Mouse (Mus musculus) splenic B cell, adult 2 months (primary cell): ENCODE measurements around the gene Myo3b.
"Not testable (repeated sequence)": the region's sequence is repeated elsewhere in the genome, so short reads cannot be mapped to it uniquely, and the experiment has no call there.

Experiments
- DNase-seq: peaks from one replicate; pipeline ENCODE4 v3.0.0-alpha.2; 2011; ENCODE audit warnings: low read depth, low spot score
- H3K27me3 ChIP-seq: 2 replicates; pipeline ENCODE4 v1.6.1; 2012; ENCODE audit warnings: mild to moderate bottlenecking, low read length, moderate library complexity, mixed read lengths; ENCODE audit not compliant: control insufficient read depth, poor library complexity, insufficient read depth, severe bottlenecking
- H3K36me3 ChIP-seq: 2 replicates; pipeline ENCODE4 v1.6.1; 2012; ENCODE audit warnings: mild to moderate bottlenecking, low read length, moderate library complexity, mixed read lengths; ENCODE audit not compliant: control insufficient read depth, poor library complexity, insufficient read depth, severe bottlenecking

Myo3b gene

DNA sequence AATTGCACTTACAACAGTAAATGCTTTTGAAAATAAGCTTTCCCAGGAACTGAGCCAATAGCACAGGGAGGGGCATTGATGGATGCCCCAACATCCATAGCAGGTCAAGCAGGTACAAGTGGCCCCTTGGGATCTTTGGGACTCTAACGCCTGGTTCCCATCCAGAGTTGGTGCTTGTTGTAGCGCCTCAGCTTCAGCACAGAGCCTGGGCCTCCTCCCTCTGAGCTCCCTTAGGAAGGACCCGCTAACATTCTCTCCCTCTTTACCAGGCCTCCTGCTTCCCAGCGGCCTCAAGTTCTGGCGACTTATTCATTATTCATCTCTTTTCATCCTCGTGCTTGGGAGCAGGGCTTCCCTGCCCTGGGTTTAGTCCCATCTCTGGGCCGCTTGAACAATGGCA lies at the start of gene Myo3b:
TSS of gene Myo3b (plus strand) at position 375 of the 400 bp plus-strand sequence.
- Histone ChIP-seq H3K27me3 (no peaks in the 10 kb centered on the region), H3K36me3 (no peaks in the 10 kb centered on the region)
- DNase-seq = no peak

DNA sequence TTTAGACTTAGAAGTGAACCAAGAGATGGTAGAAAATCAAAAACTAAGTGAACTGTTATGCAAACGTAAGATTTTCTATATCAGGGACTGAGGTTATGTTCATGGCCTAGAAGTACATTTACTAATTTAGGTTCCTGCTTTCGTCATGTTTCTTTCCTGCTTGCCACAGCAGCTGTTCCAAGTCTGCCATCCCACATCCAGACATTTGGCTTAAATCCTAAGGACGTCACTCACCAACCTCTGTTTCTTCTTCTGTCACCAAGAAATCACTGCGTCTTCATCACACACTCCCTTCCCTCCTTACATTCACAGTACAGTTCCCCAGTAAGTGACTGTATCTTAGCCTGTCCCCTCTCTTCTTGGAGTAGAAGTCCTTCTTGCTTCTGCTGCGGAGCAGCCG lies 49.7 kb upstream of the Myo3b start:
- H3K27me3 ChIP-seq = no peaks in the 10 kb centered on the region
- no peak for DNase-seq
- peaks cover 9% of the 10 kb centered on the region for H3K36me3 ChIP-seq

DNA sequence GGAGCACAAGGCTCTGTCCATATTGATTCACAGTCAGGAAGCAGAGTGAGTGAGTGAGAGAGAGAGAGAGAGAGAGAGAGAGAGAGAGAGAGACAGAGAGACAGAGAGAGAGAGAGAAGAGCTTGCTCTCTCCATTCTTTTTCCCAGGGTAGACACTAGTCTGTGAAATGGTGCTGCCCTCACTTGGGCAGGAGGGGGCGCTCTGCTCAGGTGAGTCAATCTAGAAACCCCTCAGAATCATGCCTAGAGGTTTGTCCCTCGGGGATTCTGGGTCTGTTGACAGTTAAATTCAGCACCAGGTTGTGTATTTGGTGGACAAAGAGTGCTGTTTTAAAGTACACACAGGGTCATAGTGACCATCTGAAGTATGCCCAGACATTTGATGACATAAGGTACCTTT lies 48.3 kb upstream of the Myo3b start:
- no peaks in the 10 kb centered on the region for H3K27me3 ChIP-seq
- DNase-seq = peak; percentile 30

DNA sequence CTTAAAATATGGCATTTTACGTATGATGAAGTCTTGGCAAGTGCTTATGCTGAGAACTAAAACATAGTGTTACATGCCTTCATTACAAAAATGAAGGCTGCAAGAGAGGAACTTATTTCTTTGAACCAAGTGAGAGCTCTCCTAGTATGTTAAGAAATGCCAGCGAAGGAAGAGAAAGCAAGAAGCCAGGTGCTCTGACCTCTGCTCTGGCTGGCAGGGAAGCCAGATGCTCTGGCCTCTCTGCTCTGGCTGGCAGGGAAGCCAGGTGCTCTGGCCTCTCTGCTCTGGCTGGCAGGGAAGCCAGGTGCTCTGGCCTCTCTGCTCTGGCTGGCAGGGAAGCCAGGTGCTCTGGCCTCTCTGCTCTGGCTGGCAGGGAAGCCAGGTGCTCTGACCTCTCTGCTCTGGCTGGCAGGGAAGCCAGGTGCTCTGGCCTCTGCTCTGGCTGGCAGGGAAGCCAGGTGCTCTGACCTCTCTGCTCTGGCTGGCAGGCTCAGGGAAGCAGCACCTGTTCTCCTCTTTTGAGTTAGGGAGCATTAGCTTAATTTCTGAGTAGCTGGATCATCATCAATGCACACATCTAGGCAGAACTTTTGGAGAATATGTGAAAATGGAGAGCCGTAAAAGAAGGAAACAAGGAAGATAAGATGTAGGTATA lies 44.7 kb upstream of the Myo3b start:
- peaks cover 10% of the 10 kb centered on the region for H3K36me3 ChIP-seq
- DNase-seq, H3K27me3 ChIP-seq: not testable (repeated sequence)

More for the DNA sequence above, 48.3 kb upstream of the Myo3b start:
- H3K36me3 ChIP-seq = peaks cover 10% of the 10 kb centered on the region

- DNase-seq = no peak
- Histone ChIP-seq H3K27me3 (no peaks in the 10 kb centered on the region), H3K36me3 (peaks cover 10% of the 10 kb centered on the region)
Measured at GRCm38 (mm10) chr2:69994779-69995178, 44.1 kb upstream of the Myo3b start.

GRCm38 (mm10) chr2:69999097-69999770 lies 39.7 kb upstream of the Myo3b start:
- no peaks in the 10 kb centered on the region for H3K27me3 ChIP-seq
- no peak for DNase-seq
- peaks cover 7% of the 10 kb centered on the region for H3K36me3 ChIP-seq

DNA sequence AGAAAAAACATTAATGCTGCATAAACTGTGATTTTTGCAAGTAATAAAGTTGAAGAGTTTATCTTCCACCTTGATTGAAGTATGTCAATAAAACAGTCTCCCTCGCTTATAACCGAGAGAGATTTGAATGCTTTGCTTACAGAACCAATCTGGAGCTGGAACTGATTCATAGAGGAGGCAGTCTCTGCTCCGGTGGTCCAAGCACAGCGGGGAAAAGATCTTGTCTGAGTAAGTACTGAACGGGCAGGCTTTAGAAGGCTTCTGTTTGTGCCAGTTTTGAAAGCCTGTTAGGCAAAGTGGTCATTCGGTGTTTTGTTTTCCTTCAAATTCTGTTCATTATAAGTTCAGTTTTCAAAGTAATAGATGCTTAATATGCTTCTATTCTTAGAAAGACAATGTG lies 38.6 kb upstream of the Myo3b start:
- DNase-seq = no peak
- no peaks in the 10 kb centered on the region for H3K27me3 ChIP-seq
- peaks cover 7% of the 10 kb centered on the region for H3K36me3 ChIP-seq

DNA sequence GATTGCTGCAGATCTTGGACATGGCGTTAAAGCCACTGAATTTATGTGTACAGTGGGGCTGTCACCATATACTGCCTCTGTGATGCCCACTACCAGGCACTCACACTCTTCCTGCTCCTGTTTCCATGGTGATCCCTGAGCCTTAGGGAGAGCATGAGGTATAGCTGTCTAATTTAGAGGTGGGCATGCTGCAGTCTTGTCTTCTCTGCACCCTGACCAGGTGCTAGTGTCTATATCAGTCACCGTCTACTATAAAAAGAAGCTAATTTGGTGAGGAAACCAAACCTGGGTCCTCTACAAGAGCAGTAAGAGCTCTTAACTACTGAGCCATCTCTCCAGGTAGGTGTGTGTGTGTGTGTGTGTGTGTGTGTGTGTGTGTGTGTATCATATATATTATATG lies 32.4 kb upstream of the Myo3b start:
- no peak for DNase-seq
- Histone ChIP-seq H3K27me3 (no peaks in the 10 kb centered on the region), H3K36me3 (peaks cover 5% of the 10 kb centered on the region; the same call in 1 of the 2 replicates)

DNA sequence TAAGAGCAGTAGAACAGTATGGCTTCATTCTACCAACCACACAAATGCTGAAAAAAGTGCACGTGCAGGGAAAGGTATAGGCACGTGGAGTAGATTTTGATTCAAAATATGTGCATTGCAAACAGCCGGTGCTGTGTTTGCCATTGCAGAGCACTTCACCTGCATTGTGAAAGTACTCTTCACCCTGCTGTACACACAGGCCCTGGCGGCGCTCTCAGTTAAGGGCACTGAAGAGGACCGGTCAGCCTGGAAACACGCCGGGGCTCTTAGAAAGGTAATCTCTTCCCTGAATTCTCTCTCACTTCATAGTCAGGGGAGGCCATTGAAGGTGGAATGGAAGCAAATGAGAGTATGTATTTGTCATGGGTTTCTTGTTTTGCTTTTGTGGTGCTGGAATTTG lies 26.0 kb upstream of the Myo3b start:
- peaks cover 10% of the 10 kb centered on the region; the same call in 1 of the 2 replicates for H3K36me3 ChIP-seq
- DNase-seq = no peak
- no peaks in the 10 kb centered on the region for H3K27me3 ChIP-seq

DNA sequence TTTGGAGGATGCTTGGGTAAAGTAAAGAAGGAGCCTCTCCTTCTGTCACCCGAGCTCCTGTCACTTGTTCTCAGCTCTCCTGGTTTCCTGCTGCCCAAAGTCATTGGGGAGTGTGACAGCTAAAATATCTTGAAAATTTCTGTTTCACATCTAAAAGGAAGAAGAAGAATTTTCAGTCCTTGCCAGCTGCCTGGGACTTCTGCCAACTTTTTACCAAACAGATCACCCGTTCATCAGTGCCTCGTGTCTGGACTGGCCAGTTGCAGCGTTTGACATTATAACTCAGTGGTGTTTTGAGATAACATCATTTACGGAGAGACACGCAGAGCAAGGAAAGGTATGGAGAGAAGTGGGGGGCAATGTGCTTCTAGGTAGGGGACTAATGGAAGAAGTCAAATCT lies 20.7 kb upstream of the Myo3b start:
- no peaks in the 10 kb centered on the region for H3K27me3 ChIP-seq
- peaks cover 20% of the 10 kb centered on the region; the same call in 1 of the 2 replicates for H3K36me3 ChIP-seq
- DNase-seq = no peak

DNA sequence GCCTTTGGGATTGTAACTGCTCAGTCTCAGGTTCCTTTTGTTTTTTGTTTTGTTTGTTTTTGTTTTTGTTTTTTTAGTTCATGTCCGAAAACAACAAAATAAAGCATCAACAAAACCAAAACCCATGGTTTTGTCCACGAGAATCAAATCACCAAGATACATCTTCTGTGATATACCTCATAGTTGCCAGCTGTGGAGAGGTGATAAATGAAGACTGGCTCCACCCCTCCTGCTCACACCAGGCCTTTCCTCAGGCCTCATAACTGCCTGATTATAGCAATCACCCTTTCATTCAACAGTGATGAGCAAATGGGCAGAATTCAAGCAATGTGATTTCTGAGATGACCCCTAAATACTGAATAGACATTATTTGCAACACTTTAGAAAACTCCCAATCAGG lies 14.5 kb upstream of the Myo3b start:
- Histone ChIP-seq H3K27me3 (no peaks in the 10 kb centered on the region), H3K36me3 (peaks cover 9% of the 10 kb centered on the region; the same call in 1 of the 2 replicates)
- DNase-seq = no peak

DNA sequence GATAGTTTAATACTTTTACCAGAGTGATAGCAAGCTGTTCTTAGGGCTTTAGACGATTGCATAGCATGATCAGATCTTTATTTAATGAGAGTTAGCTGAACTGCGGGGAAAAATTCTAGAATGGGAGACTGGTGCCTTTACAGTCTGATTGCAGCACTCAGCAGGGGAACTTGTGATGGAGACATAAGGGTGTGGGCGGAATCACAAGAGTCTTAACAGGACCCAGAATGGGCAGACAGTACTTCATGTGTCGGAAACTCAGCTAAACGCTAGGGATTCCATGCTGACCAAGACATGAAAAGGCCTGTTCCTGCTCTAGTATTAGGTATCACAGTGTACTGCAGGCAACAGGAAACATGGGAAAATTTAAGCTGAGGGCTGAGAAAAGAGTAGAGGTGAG lies 13.2 kb upstream of the Myo3b start:
- Histone ChIP-seq H3K27me3 (no peaks in the 10 kb centered on the region), H3K36me3 (peaks cover 8% of the 10 kb centered on the region; the same call in 1 of the 2 replicates)
- DNase-seq = no peak

DNA sequence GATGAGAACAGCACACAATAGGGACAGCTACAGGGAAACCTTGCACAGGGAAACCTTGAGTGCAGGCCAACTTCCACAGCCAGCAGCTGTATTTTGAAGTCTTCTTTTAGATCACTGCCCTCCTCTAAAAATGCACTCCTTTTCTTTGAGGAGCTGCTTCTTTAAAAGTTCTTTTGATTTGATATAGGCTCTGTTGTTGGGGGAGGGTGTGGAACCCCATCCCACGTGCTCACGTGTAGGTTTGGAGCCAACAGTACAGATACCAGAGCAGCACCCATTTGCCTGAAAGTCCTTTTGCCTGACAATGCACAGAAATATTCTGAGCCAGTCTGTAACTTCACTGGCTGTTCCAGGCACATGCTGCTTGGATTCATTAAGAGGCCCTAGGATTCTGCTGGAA lies 7.5 kb upstream of the Myo3b start:
- no peaks in the 10 kb centered on the region for H3K36me3 ChIP-seq
- no peak for DNase-seq
- no peaks in the 10 kb centered on the region for H3K27me3 ChIP-seq

DNA sequence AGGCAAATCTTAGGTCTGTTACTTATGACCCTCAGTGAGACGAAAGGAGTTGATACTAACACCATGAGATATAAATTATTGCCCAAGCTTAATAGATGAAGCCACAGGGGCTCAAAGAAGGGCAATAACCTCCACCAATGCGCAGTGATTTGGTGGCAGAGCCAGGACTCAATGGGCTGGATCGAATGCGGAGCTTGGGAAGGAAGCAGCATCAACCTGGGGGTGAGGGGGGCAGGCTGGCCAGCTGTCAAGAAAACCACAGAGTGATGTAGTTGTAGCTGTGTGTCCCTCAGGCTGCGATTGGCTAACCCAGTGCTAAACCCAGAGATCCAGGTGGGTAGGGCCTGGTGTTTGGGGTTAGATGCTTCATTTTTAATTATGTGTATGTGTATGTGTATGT lies 4.0 kb upstream of the Myo3b start:
- DNase-seq = no peak
- Histone ChIP-seq H3K36me3 (no peaks in the 10 kb centered on the region), H3K27me3 (no peaks in the 10 kb centered on the region)

DNA sequence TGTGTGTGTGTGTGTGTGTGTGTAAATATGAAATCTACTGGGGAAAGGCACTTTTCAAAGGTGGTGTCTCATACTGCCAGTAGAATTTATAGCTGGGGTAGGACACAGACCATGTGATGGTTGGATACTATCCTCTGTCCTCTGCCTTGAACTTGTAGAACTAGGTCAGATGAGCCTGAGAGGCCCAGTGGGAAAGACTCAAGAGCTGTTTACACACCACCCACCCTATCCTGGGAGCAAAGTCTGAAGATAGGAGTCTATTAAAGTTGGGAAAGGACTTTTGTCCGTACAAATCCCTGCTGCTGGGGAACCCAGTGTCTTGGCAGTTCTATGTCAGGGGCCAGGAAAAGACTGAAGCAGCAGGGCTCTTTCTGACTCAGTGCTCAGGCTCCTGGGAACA lies 3.6 kb upstream of the Myo3b start:
- no peaks in the 10 kb centered on the region for H3K36me3 ChIP-seq
- no peak for DNase-seq

More for the DNA sequence above, 3.6 kb upstream of the Myo3b start:
- H3K27me3 ChIP-seq = no peaks in the 10 kb centered on the region
